Mouse (Mus musculus): ENCODE data around the gene Ctsz. TPM values are rescaled to one million over a fixed set of nuclear protein-coding genes. Genes with fewer than 3 reads are reported as not detected.

The Ctsz gene
- total RNA-seq (2021) = 100 to 1,000 TPM; 153 to 175 TPM
- long read RNA-seq, experiment 1, transcript Ctsz-201 (6 exons, 1,441 nt) = major isoform, 309 of 331 reads
- long read RNA-seq, experiment 1, partial matches to known transcripts = 13 of 331 reads
- long read RNA-seq, experiment 1, other reads (novel, unspliced or antisense) = 9 of 331 reads
- long read RNA-seq, experiment 2, transcript Ctsz-201 (6 exons, 1,441 nt) = major isoform, 118 of 128 reads
- long read RNA-seq, experiment 2, partial matches to known transcripts = 6 of 128 reads
- long read RNA-seq, experiment 2, other reads (novel, unspliced or antisense) = 4 of 128 reads

DNA sequence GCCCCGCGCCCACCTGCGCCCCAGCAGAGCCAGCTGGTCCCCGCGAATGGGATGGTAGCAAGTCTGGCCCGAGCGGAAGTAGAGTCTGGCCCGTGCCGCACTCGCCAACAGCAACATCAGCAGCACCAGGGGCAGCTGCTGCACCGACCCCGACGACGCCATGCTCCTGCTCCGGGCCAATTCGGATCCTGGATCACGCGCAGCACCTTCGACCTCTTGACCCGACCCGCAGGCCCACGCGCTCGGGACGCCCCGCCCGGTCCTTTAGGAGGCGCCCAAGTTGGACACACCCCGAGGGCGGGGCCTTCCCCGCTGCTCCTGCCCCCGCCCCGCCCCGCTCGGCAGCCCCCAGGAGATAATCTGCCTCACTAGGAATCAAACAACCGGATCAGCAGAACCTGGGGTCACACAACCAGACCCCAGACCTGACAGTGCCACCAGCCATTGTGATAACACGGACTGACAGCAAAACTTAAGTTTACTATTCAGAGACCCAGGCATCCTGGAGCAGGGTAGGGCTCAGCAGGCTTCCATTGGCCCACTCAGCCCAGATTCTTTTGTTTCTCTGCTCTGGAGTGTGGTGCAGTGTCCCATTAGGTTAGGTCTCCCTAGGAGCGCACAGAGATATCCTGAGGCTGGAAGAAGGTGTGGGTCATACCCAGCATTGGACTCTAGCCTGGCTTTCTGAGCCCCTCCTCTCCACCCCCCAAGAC, at the start of gene Ctsz:
Ctsz (minus strand) TSS at position 303 of the 713 bp plus-strand sequence.
- DNase-seq = peak; percentile 81 to 93

DNA sequence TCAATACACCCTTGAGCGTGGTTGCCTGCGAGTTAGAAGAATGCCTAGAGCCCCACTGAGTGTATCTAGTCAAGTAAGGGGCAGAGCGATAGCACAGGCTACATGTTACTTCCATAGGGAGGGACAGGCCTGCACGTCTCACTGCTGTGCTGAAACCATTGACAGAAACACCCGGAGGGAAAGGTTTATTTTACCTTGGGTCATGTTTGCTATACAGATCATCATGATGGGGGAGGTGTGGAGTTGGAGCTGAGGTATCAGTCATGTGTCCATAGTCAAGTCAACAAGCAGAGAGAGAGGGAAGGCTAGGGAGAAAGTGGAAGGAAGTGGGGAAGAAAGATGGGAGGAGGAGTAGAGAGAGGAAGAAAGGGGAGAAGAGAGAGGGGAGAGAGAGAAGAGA, 48.2 kb upstream of the Ctsz start:
- DNase-seq = no peak

DNA sequence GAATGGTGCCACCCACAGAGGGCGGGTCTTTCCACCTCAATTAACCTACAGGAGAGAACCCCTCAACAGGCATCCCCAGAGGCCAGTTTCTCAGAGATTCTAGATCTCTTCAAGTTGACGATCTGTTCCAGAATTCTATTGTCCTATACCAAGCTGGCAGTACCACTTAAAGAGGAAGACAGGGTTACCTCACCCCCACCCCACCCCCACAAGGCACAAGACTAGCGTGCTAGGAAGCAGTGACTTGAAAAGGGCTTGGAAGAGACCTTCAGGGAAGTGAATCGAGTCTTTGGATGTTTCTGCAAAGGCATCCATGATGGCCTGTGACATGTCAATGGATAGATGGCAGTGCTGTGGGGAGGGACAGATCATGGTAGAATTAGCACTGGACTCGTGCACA, 39.9 kb upstream of the Ctsz start:
- DNase-seq = no peak

DNA sequence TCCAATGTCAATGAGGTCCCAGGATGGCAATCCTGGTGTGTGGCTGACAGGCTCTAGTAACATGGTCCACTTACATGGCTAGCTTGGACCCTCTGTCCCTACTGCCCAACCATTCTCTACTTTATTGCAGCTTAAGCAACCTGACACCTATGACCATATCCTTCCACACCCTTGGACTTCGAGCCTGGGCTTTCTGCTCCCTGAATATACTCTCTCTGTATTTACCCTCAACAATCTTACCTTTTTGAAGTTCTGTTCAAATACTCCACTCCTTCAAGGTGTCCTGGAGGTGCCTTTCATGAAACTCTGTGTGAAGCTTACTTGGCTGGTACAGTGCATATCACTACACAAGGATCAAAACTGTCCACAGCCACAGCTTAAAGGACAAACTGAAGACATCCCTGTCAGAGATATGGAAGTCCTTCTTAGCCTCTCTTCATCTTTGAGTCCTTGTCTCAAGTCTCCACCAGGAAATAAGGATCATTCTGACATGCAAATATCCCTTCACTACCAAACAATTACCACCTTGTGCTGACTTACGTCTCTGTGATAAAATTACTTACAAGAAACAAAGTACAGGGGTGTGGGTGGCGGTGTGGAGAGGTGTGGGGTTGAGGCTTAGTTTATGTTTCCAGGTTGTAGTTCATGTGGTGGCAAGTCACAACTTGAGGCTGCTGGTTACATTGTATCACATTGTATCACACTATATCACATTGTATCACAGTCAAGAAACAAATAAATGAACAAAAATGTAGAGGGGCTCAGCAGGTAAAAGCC, 38.9 kb upstream of the Ctsz start:
- no peak for DNase-seq

DNA sequence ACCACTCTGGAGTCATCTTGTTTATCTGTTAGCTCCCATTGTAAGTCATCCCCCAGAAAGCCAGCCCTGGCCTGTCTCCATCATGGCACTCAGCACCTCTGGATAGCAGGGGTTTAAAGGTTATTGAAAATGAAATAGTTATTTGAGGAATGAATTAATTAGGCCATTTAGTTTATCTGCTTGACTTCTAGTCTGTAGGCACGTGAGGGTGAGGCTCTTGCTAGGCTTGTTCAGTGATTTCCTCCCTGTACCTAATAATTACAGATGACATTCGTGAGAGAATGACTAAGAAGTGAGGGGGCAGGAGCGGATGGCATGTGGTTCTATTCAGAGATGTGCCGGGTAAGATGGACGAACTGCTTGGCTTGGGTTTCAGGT, 34.7 kb upstream of the Ctsz start:
- DNase-seq = no peak

DNA sequence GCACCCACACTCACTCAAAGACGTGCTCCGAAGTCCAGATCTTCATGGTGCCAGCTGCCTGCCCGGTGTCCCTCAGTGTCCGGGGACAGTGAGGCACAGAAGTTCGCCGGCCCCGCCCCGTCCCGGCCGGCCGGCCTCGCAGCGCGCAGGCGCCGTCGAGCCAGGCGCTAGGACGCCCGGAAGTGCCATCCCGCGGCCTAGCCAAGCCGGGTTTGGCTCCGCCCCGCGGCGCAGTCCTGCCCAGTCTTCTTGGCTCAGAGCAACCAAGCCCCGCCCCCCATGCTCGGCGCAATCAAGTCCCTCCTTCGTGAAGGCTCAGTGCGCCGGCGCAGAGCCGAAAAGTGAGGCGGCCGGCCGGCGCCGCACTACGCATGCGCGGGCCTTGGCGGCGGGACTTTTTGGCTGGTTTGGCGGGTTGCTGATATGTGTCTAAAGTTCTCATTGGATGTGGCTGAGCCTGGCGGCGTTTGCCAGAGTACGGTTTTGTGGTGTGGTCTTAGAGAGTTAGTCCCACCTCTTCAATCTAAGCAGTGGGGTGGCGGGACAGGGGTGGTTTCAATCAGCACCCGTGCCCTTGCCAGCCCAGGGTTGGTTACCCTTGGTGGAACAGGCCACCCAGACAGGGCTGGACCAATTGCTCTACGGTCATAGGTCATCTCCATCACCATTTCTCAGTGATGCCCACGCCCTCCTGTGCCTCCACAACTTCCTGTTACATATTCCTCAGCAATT, 34.1 kb upstream of the Ctsz start, which contains the start of gene Prelid3b:
Prelid3b (minus strand) TSS at position 264 of the 732 bp plus-strand sequence.
- peak; percentile 100 for DNase-seq

DNA sequence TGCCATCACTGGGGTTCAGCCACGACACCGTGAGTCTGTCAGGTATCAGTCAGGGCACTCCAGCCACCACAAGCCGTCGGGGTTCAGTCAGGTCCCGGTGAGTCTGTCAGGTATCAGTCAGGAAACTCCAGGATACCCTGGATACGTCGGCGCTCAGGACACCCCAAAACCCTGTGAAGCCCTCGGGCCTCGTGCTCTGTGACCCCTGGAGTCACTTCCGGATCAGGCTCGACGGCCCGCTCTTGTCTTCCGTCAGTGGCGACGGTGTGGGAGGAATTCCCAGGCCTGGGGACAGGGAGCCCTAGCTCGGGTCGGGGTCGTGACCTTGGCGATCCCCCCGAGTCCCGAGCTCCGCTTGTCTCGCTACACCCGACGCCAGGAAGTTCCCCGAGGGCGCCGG, 33.6 kb upstream of the Ctsz start:
- DNase-seq = no peak

DNA sequence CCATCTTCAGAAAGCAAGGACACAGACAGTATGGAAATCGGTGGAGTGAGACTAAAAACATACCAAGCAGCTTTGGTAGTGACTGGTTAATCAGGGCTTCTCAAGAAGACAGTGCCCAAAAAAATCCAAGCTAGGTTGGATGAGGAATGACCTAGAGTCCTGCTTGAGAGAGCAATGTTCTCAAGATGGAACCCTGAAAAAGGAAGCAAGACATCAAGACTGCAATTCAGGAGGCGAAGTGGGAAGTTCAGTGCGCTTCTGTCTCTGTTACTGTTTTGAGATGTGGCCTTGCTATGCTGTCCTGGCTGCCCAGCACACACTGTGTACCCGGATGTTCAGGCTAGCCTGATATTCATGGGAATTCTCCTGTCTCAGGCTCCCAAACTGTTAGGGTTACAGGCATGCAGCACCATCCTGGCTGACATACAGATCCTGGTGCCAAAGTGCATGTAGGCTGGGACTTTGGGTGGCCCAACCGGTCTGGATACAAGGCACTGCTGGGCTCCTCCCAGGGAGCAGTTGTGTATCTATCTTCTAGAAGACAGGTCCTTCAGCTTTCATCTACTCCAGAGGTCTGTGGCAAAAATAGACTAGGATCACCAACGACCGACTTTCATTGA, 32.1 kb upstream of the Ctsz start:
- DNase-seq = peak in 1 of 2 experiments; percentile 32

DNA sequence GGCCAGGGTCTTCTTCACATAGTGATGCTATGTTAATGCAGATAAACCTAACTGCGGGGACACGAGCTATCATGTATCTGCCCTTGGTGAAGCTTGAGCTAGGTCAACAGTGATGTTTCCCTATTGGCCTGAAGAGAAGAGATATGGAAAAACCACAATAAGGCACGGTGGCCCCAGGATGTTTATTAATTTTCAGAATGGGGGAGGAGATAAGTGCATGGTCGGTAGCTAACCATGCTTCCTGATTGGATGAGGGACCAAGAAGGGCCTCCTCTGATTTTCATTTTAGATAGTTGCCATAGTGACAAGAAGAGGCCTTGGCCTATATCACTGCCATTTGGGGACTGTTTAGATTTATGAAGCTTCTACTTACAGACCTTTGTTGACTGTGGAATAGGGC, 31.5 kb upstream of the Ctsz start:
- peak; percentile 24 to 32 for DNase-seq

DNA sequence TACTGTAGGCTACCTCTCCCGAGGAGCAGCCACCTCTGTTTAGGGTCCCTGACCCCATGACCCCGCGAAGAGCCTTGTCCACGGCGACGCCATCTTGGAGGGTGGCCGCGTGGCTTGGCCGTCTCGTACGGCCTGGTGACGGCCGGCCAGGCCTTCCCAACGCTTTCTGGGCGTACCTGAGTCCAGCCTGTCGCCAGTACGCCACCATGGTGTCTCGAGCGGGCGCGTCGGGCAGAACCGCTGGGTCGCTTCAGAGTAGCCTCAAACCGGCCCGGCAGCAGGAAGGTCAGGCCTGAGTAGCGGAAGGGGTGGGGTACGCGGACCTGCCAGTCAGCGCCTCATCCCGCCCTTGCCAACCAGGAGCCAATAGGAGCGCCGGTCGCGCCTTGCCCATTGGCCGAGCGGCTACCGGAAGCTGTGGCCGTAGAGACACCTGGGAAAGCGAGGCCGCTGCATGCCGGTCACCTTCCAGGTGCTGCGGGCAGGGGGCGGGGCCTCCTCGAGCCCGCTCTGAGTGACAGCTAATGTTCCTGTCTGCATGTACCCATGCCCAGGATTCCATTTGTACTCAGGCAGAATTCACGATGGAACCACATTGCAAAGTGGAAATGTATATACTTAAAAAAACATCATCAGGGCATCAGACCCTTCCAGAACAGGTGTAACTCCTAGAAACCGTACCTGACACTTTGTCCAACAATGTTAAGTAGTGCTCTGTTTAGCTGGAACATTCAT, 25.1 kb upstream of the Ctsz start, which contains the start of gene Atp5e:
Atp5e (minus strand) TSS at position 317 of the 735 bp plus-strand sequence.
- DNase-seq = peak; percentile 97

DNA sequence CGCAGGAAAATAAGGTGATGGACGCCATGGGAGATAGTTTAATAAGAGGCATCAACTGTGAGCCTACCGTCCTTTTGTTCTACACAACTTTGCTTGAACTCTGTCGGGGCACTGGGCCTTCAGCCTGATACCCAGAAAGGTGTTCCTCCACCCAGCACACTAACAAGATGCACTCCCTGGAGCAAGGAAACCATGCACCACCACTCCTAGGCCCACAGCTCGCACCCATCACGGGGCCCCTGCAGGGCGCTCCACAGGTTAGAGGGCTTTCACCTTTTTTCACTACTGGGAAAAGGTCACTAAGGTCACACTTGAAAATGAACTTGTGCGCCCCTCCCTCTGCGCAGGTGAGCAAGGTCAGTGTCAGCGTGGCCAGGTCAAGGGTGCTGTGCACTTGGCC, 24.5 kb upstream of the Ctsz start:
- no peak for DNase-seq

DNA sequence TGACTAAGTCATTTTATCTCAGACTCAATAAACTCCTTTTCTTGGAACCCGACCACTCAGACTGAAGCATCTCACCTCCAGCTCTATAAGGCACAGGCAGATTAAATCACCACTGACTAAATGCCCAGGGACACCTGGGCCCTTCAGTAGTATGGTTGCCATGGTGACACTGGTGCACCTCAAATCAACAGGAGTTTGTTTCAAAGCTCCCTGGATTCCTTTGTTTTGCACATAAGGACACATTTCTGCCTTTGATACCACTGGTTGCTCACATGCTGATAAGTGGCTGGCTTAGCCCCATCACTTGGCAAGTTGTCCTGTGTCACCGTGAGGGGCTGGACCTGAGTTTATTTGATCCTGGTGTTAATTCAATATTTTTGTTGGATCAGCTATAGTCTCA, 20.5 kb upstream of the Ctsz start:
- no peak for DNase-seq

DNA sequence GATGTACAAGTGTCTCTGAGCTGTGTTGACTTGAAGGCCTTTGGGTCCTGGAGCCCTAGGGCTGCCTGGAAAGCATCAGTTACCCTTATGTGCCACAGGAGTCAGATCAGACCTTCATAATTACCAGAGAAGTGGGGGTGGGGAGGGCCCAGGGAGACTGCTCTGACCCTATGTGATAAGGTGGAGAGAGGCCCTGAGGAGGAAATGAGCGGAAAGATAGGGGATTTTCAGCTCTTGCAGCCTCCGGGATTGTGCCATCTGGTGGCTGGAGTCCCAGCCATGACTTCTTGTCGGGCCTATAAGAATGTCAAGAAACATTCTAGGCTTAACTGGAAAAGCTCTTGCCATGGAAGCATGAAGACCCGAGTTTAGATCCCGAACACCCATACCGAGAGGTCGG, 14.8 kb upstream of the Ctsz start:
- peak; percentile 47 to 53 for DNase-seq

DNA sequence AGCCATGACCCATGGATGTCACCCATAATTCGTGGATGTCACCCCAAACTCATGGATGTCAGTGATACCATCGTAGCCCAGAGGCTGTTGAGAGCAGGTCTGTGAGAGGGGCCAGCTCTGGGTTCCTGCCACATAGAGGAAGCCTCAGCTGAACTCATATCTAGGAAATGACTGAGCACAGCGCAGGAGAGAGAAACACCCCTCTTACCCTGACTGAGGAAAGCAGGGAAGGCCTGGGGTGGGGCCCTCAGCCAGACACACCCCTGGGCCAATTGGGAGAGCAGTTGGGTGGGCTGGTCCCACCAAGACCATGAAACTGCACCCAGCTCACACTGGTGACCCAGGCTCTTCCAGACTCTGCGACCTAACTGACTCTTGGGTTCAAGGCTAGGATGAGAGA, 11.5 kb upstream of the Ctsz start, which contains the start of gene Tubb1:
Tubb1 (plus strand) TSS at position 343 of the 400 bp plus-strand sequence.
- DNase-seq = no peak

DNA sequence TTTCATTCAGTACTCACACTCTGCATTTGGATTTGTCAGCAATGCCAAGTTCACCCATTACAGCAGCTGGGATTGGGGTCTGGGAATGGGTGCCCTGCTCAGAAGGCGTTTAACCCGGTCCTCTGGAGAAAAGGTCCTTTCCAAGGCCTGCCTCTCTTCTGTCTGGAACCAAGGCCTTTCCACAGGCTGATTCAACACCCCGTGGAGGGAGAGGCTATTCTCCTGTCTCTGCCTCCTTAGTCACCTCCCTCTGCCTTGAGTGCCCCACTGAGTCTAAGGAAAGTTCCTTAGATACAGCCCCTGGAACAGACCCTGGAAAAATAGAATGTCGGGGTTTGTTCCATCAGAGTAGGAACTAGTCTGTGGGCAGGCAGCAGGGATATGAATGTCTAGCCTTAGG, 9.6 kb upstream of the Ctsz start:
- DNase-seq = peak in 1 of 2 experiments; percentile 29

DNA sequence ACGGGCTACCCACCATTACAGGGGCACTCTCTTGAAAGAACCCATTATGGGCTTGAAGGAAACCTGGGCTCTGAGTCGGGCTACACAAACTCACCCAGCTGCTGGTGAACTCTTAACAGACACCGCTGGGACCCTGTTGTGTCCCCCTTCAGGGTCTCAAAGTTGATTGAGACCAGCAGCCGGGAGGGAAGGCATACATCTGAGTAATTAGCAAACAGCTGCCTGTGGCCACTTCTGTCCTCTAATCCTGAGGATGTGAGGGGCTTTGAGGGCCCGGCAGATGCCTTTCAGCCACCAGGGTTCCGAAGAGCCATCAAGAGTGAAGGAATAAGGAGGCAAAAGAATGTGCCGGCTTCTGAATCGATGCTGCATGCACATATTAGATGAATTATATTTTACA, 8.1 kb upstream of the Ctsz start:
- no peak for DNase-seq

DNA sequence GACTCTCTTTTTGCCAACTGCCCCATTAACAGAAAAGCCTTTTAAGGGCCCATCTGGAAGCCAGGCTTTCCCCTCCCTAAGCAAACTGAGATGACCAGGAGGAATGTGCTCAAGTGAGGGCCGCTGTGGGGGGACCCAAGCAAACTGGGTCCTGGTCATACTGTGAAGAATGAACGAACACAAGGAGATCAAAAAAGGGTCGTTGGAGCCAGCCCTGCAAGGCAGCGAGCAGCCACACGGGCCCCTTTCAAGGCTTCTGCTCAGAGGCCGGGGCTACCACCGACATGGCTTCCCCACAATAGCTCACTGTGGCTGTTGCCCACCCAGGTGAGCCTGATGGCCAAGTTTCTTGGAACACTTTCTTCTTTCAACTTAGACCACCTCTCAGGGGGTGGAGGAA, 7.7 kb upstream of the Ctsz start:
- no peak for DNase-seq

DNA sequence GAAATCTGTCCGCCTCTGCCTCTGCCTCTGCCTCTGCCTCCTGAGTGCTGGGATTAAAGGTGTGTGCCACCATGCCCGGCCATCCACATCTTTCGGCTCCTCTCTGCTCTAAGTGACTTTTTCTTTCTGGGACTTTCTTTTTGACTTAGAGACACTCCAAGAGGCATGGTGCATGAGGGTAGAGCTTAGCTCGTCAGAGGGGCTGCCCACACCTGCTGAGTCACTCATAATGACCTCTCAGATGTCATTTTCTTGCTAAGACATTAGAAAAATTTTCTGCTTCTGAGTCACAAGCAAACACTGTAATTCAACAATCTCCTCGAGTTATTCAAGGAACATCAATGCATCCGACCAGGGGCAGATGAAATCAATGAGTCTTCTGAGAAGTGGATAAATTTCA, 6.2 kb upstream of the Ctsz start:
- DNase-seq = no peak

DNA sequence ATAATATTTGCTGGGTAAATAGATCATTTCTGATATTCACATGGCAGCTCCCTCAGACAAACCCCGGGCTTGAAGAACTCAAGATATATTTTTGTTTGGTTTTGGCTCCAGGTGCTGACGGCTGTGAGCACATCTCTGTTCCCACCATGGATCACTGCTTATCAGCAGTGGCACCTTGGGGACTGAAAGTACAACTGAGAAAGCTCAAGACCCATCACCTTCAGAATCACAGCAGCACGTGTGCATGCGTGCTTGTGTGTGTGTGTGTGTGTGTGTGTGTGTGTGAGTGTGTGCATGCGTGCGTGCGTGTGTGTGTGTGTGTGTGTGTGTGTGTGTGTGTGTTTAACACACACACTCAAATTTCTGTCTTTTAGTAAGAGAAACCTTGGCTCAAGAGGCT, 5.5 kb upstream of the Ctsz start:
- DNase-seq = no peak

DNA sequence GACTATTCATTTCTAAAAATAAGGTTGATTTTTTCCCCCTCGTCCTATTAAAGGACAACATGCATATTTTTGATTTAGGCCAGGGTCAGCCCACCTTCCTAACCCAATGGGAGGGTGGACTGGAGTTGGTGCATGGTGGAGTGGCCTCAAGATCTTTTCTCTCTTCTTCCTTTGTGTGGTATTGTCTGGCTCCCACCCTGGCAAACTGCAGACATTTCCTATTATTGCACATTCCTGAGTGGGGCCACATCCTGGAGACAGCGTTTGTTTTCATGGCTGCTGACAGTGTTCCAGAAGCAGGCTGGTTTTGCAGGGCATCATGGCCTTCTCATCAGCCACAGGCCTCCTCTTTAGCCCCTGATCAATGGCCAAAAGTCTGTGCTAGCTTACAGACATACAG, 4.2 kb upstream of the Ctsz start:
- no peak for DNase-seq

DNA sequence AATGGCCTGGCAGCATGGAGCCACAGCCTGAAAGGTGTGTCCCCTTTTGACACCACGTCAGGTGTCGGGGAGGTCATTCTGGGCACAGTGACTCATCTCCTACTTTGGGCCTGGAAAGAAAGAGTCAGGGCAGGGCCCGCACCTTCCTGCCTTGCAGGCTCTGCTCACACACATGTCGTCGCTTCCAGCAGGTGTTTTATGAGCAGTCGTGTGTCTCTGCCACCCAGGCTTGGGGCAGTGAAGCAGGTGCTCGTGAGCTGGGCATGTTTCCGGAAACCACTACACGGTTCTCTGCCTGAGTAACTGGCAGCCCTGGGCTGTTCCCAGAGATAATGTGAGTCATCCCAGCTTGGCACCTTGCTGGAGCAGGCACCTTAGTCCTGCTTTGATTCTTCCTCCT, 3.6 kb upstream of the Ctsz start:
- DNase-seq = peak; percentile 54 to 57
